Mouse (Mus musculus): ENCODE measurements at regions not wholly inside any gene's neighbourhood (a gene's known extent, or its start where the extent isn't known, plus 50 kb on each side); places are given as distances from the start of the nearest gene placed in this dataset.
"Not testable (repeated sequence)": the region's sequence is repeated elsewhere in the genome, so short reads cannot be mapped to it uniquely, and the experiment has no call there.

DNA sequence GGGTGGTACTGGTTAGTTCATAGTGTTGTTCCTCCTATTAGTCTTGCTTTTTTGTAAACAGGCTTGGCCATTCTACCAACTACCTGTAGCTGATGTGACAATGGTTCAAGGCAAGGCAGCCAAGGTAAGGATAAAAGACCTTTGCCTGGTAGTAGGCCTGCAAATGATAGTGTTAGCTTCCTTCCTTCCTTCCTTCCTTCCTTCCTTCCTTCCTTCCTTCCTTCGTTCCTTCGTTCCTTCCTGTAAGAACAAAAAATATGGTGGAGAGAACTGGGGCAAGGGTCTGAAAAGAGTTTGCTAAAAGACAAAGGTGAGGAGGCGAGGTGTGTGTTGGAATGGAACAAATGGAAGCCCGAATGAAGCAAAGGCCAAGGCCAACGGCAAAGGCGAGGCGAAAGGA, 84.8 kb upstream of the Ezh2 start:
- not testable (repeated sequence) for H3K4me3 ChIP-seq (ENCODE audit: low read depth, low read length); H3K27me3 ChIP-seq (ENCODE audit: control insufficient read depth, insufficient read depth, low read length); H3K9me3 ChIP-seq (ENCODE audit: control insufficient read depth, low read length); H3K36me3 ChIP-seq (ENCODE audit: control insufficient read depth, insufficient read depth, low read length); H3K4me2 ChIP-seq (ENCODE audit: low read depth, low read length); H3K4me1 ChIP-seq (ENCODE audit: control insufficient read depth, insufficient read depth, low read length); H3K9ac ChIP-seq (replicated peaks; ENCODE audit: low read depth, low read length); H3K27ac ChIP-seq (ENCODE audit: low read depth, low read length); ATAC-seq (ENCODE audit: low read depth)
- 64% methylated on average over 2 of the region's 7 CpGs for WGBS

DNA sequence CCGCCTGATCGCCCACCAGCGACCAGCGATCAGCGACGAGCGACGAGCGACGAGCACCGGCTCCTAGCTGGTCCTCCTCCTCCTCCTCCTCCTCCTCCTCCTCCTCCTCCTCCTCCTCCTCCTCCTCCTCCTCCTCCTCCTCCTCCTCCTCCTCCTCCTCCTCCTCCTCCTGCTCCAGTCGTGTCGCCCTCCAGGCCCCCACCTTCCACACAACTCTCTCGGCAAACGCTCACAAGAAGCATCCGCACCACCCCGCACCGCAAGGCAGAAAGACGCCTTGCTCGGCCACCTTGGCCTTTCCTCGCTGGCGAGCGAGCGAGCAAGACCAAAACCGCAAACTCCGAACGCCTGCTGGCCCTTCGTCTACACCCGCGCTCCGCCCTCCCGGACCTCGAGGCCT, 77.6 kb upstream of the Ezh2 start:
- H3K27me3 ChIP-seq (ENCODE audit: control insufficient read depth, insufficient read depth, low read length); H3K9me3 ChIP-seq (ENCODE audit: control insufficient read depth, low read length); H3K4me3 ChIP-seq (ENCODE audit: low read depth, low read length); H3K4me1 ChIP-seq (ENCODE audit: control insufficient read depth, insufficient read depth, low read length); H3K4me2 ChIP-seq (ENCODE audit: low read depth, low read length); ATAC-seq (ENCODE audit: low read depth); H3K27ac ChIP-seq (ENCODE audit: low read depth, low read length); H3K36me3 ChIP-seq (ENCODE audit: control insufficient read depth, insufficient read depth, low read length); H3K9ac ChIP-seq (replicated peaks; ENCODE audit: low read depth, low read length): not testable (repeated sequence)
- 9% methylated on average over 10 of the region's 33 CpGs for WGBS

DNA sequence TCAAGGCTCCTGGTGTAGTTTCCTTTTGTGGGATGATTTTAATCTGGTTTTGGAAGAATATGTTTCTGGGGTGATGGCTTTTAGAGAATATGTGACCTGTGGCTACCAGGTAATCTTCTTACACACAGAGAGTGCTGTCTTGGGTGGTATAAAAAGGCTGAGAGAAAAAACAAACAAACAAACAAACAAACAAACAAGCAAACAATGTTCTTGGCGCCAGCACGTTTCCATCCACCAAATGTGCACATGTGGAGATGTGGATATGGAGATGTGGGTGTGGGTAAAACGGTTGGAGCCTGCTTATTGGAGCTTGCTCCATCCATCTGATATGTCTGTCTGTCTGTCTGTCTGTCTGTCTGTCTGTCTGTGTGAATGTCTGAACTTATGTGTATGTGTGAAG, 57.7 kb upstream of the Ezh2 start:
- ATAC-seq (ENCODE audit: low read depth); H3K4me3 ChIP-seq (ENCODE audit: low read depth, low read length); H3K4me1 ChIP-seq (ENCODE audit: control insufficient read depth, insufficient read depth, low read length); H3K4me2 ChIP-seq (ENCODE audit: low read depth, low read length); H3K27me3 ChIP-seq (ENCODE audit: control insufficient read depth, insufficient read depth, low read length); H3K9ac ChIP-seq (replicated peaks; ENCODE audit: low read depth, low read length); H3K27ac ChIP-seq (ENCODE audit: low read depth, low read length); H3K36me3 ChIP-seq (ENCODE audit: control insufficient read depth, insufficient read depth, low read length); H3K9me3 ChIP-seq (ENCODE audit: control insufficient read depth, low read length): not testable (repeated sequence)
- WGBS = 68% methylated on average over 2 of the region's 3 CpGs

DNA sequence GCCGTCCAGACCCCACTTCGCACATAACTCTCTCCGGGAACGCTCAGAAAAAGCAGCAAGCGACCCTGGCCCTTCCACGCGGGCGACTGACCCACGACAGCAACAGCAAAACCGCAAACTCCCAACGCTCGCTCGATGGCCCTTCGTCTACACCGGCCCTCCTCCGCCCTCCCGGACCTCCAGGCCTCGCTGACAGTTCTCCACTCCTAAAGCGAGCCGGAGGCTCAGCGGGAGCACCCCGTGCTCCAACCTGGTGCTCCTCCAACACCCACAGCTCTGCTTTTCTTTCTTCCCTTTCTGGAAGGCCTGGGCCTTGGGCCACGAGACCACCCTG, 56.2 kb upstream of the Ezh2 start:
- ATAC-seq (ENCODE audit: low read depth); H3K36me3 ChIP-seq (ENCODE audit: control insufficient read depth, insufficient read depth, low read length); H3K9me3 ChIP-seq (ENCODE audit: control insufficient read depth, low read length); H3K4me1 ChIP-seq (ENCODE audit: control insufficient read depth, insufficient read depth, low read length); H3K27me3 ChIP-seq (ENCODE audit: control insufficient read depth, insufficient read depth, low read length); H3K27ac ChIP-seq (ENCODE audit: low read depth, low read length): not testable (repeated sequence)
- H3K9ac ChIP-seq (replicated peaks; ENCODE audit: low read depth, low read length) = peak overlapping the region; percentile 33
- under 1% methylated on average over 22 of the region's 23 CpGs for WGBS
- peak overlapping the region; percentile 42 for H3K4me3 ChIP-seq (ENCODE audit: low read depth, low read length)
- H3K4me2 ChIP-seq (ENCODE audit: low read depth, low read length) = peak overlapping the region; percentile 37

DNA sequence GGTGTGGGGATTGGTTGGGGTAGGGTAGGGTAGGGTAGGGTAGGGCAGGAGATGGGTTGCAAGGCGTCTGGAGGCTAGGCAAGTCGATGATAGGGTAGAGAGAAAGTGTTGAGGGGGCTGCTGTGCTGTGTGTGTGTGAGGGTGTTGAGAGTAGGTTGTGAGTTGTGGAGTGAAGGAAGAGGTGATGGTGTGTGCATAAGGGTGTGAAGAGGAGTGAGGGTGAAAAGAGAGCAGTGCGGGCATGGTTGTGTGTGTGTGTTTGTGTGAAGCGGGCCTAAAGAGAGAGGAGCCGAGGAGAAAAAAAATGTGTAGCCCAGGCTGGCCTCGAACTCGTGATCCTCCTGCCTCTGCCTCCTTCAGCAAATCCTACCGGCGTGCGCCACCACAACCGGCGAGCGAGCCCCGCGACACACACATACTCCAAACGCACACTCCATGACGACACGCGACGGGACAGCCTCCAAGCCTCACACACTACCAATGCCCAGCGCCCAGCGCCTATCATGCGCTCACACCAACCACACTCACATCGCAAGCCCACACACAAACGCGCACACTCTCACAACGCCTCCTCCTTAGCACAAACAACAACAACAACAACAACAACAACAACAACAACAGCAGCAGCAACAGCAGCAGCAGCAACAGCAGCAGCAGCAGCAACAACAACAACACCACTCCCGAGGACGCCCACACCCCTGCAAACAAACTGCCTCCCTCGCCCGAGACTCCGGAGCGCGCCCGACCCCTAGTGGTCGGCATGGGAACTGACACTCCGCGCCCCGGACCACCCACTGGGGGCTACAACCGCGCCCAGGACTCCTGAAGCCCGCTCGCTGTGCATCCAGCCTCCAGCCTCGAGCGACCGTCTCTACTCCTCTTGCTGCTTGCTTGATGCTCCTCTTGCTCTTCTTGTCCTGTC, 55.6 kb upstream of the Ezh2 start:
- peak; percentile 98 for ATAC-seq (ENCODE audit: low read depth)
- WGBS = 2% methylated on average over 46 of the region's 46 CpGs

DNA sequence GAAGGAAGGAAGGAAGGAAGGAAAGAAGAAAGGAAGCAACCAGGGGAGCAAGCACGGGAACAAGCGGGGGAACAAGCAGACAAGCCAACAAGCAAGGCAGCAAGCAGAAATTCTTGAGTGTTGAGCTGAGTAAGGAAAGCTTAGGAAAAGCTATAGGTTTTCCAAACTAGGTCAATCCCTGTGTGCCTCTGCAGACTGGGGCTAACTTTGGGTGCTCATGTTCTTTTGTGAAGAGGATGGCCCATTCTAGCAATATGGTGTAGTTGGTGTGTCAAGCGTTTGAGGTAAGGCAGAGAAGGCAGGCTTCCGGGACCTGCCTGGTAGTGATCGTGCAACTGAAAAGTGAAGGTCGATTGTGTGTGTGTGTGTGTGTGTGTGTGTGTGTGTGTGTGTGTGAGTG, 54.8 kb upstream of the Ezh2 start:
- Histone ChIP-seq H3K4me2 (ENCODE audit: low read depth, low read length) (no peak overlapping the region), H3K27me3 (ENCODE audit: control insufficient read depth, insufficient read depth, low read length) (no peaks in the 10 kb centered on the region), H3K36me3 (ENCODE audit: control insufficient read depth, insufficient read depth, low read length) (no peaks in the 10 kb centered on the region), H3K9me3 (ENCODE audit: control insufficient read depth, low read length) (no peaks in the 10 kb centered on the region), H3K27ac (ENCODE audit: low read depth, low read length) (no peak overlapping the region), H3K4me3 (ENCODE audit: low read depth, low read length) (no peak overlapping the region), H3K4me1 (ENCODE audit: control insufficient read depth, insufficient read depth, low read length) (no peaks in the 10 kb centered on the region), H3K9ac (replicated peaks; ENCODE audit: low read depth, low read length) (no peak overlapping the region)
- WGBS = 92% methylated on average over 6 of the region's 6 CpGs
- no peak for ATAC-seq (ENCODE audit: low read depth)

More for the DNA sequence above, 55.6 kb upstream of the Ezh2 start:
- Histone ChIP-seq H3K36me3 (ENCODE audit: control insufficient read depth, insufficient read depth, low read length) (no peaks in the 10 kb centered on the region), H3K27me3 (ENCODE audit: control insufficient read depth, insufficient read depth, low read length) (no peaks in the 10 kb centered on the region), H3K27ac (ENCODE audit: low read depth, low read length) (peak overlapping the region; percentile 29), H3K9ac (replicated peaks; ENCODE audit: low read depth, low read length) (peak overlapping the region; percentile 33), H3K4me1 (ENCODE audit: control insufficient read depth, insufficient read depth, low read length) (no peaks in the 10 kb centered on the region), H3K4me3 (ENCODE audit: low read depth, low read length) (peak overlapping the region; percentile 42), H3K4me2 (ENCODE audit: low read depth, low read length) (peak overlapping the region; percentile 37), H3K9me3 (ENCODE audit: control insufficient read depth, low read length) (no peaks in the 10 kb centered on the region)

DNA sequence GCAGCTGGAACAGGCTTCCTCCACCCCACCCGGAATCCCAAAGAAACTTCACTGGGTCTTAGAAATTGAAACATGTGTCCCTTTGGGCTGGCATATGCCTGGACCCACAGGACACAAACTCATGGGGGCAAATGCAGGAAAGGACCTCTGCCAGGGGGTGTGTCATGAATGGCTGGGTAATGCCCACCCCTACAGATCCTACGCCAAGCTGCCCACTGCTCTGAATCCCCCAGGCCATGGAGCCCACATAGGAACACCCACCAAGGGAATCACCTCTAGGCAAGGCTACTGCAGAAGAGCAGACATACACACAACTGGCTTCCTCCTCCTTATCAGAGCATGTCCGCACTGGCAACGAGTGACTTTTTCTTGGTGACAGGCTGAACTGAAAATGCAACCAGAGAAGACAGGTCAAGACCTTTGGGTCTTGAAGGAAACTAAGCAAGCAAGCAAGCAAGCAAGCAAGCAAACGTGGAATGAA, 54.4 kb upstream of the Ezh2 start:
- Histone ChIP-seq H3K4me1 (ENCODE audit: control insufficient read depth, insufficient read depth, low read length) (no peaks in the 10 kb centered on the region), H3K27me3 (ENCODE audit: control insufficient read depth, insufficient read depth, low read length) (no peaks in the 10 kb centered on the region), H3K4me2 (ENCODE audit: low read depth, low read length) (no peak overlapping the region), H3K4me3 (ENCODE audit: low read depth, low read length) (no peak overlapping the region), H3K9me3 (ENCODE audit: control insufficient read depth, low read length) (no peaks in the 10 kb centered on the region), H3K27ac (ENCODE audit: low read depth, low read length) (no peak overlapping the region), H3K36me3 (ENCODE audit: control insufficient read depth, insufficient read depth, low read length) (no peaks in the 10 kb centered on the region), H3K9ac (replicated peaks; ENCODE audit: low read depth, low read length) (no peak overlapping the region)
- no peak for ATAC-seq (ENCODE audit: low read depth)
- 82% methylated on average over 5 of the region's 5 CpGs for WGBS

DNA sequence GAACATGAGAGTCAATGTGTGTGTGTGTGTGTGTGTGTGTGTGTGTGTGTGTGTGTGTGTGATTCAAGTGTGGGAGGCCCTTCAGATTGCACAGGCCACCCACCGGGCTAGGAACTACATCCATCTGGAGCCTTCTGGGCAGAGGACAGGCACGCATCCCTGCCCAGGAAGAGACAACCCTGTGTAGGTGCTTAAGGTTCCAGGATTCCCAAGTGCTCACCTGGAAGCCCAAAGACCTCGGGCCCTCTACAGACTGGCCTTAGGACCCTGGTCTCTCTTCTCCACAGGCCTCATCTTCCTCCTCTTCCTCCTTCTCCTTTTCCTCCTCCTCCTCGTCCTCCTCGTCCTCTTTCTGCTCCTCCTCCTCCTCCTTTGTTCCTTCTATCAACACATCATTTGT, 53.8 kb upstream of the Ezh2 start:
- ATAC-seq (ENCODE audit: low read depth) = no peak
- Histone ChIP-seq H3K4me1 (ENCODE audit: control insufficient read depth, insufficient read depth, low read length) (no peaks in the 10 kb centered on the region), H3K9me3 (ENCODE audit: control insufficient read depth, low read length) (no peaks in the 10 kb centered on the region), H3K27me3 (ENCODE audit: control insufficient read depth, insufficient read depth, low read length) (no peaks in the 10 kb centered on the region), H3K4me3 (ENCODE audit: low read depth, low read length) (no peak overlapping the region), H3K27ac (ENCODE audit: low read depth, low read length) (no peak overlapping the region), H3K36me3 (ENCODE audit: control insufficient read depth, insufficient read depth, low read length) (no peaks in the 10 kb centered on the region), H3K4me2 (ENCODE audit: low read depth, low read length) (no peak overlapping the region), H3K9ac (replicated peaks; ENCODE audit: low read depth, low read length) (no peak overlapping the region)
- WGBS = 55% methylated on average over 4 of the region's 5 CpGs

DNA sequence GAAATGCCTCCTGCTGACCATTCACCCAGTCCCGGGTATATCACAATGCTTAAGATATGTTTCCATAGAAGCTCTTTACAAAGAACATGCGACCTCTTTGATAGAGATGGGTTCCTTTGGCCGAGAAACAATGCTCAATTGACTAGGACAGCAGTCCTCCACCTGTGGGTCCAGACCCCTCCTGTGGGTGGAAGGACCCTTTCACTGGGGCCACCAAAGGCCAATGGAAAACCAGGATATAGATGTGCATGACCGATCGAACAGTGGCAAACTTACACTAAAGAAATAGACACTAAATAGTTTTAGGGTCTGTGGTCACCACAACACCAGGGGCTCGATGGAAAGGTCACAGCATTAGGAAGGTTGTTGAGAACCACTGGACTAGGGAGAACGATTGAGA, 53.2 kb upstream of the Ezh2 start:
- ATAC-seq (ENCODE audit: low read depth) = no peak
- H3K4me1 ChIP-seq (ENCODE audit: control insufficient read depth, insufficient read depth, low read length) = no peaks in the 10 kb centered on the region
- WGBS = 88% methylated on average over 7 of the region's 7 CpGs

More for the DNA sequence above, 53.2 kb upstream of the Ezh2 start:
- Histone ChIP-seq H3K27ac (ENCODE audit: low read depth, low read length) (no peak overlapping the region), H3K4me2 (ENCODE audit: low read depth, low read length) (no peak overlapping the region), H3K36me3 (ENCODE audit: control insufficient read depth, insufficient read depth, low read length) (no peaks in the 10 kb centered on the region), H3K27me3 (ENCODE audit: control insufficient read depth, insufficient read depth, low read length) (no peaks in the 10 kb centered on the region), H3K9ac (replicated peaks; ENCODE audit: low read depth, low read length) (no peak overlapping the region), H3K4me3 (ENCODE audit: low read depth, low read length) (no peak overlapping the region), H3K9me3 (ENCODE audit: control insufficient read depth, low read length) (no peaks in the 10 kb centered on the region)
